Mouse (Mus musculus) heart, postnatal 0 days (tissue): Measurements from ENCODE around the gene Prox1. TPM values are rescaled to one million over a fixed set of nuclear protein-coding genes. Genes with fewer than 3 reads are reported as not detected.
A peak's percentile ranks its signal among the peaks of the same experiment; 100 is the strongest.

Experiments
- ATAC-seq: fragments of 200-750 bp; cut with Nextera tagmentation; 2 replicates; pipeline ENCODE4 v1.8.0; 2017; ENCODE audit warnings: low read depth, moderate number of reproducible peaks, moderate library complexity; ENCODE audit not compliant: insufficient read depth
- DNase-seq: peaks from one replicate; pipeline ENCODE4 v3.0.0-alpha.2; 2016; ENCODE audit warnings: low spot score
- H3K27ac ChIP-seq: fragments of 300-500 bp; sonication (generic); 2 replicates; pipeline ENCODE4 v1.5.1; 2014; ENCODE audit warnings: low read depth, mild to moderate bottlenecking
- H3K27me3 ChIP-seq: fragments of 300-500 bp; sonication (generic); 2 replicates; pipeline ENCODE4 v1.6.1; 2014; ENCODE audit warnings: low read length, mixed read lengths; ENCODE audit not compliant: control insufficient read depth, insufficient read depth
- H3K36me3 ChIP-seq: fragments of 300-500 bp; sonication (generic); replicated peaks from 2 replicates; pipeline ENCODE4 v1.6.1; 2014; ENCODE audit warnings: low read length, mixed read lengths; ENCODE audit not compliant: control insufficient read depth, insufficient read depth
- H3K4me1 ChIP-seq: fragments of 300-500 bp; sonication (generic); 2 replicates; pipeline ENCODE4 v1.6.1; 2014; ENCODE audit warnings: antibody characterized with exemption; ENCODE audit not compliant: control insufficient read depth, insufficient read depth
- H3K4me2 ChIP-seq: fragments of 300-500 bp; sonication (generic); 2 replicates; pipeline ENCODE4 v1.6.1; 2014; ENCODE audit warnings: low read depth, mild to moderate bottlenecking, low read length, moderate library complexity
- H3K4me3 ChIP-seq: fragments of 300-500 bp; sonication (generic); 2 replicates; pipeline ENCODE4 v1.5.1; 2014; ENCODE audit warnings: low read depth, low read length
- H3K9ac ChIP-seq: fragments of 300-500 bp; sonication (generic); replicated peaks from 2 replicates; pipeline ENCODE4 v1.6.1; 2014; ENCODE audit warnings: low read depth, low read length, mixed read lengths
- H3K9me3 ChIP-seq: fragments of 300-500 bp; sonication (generic); replicated peaks from 2 replicates; pipeline ENCODE4 v1.6.1; 2016; ENCODE audit warnings: low read length; ENCODE audit not compliant: control insufficient read depth
- CTCF ChIP-seq: IDR thresholded peaks from 2 replicates; pipeline ENCODE4 v1.5.1; 2016; ENCODE audit warnings: antibody characterized with exemption, control low read depth, low read depth
- EP300 ChIP-seq: IDR thresholded peaks from 2 replicates; pipeline ENCODE4 v1.6.1; 2016; ENCODE audit warnings: antibody characterized with exemption, low read depth
- WGBS: fragments of 180-500 bp; shearing (Covaris S2); extraction: QIAGEN DNeasy Blood & Tissue Kit; methylation state at CpG from one replicate; pipeline ENCODE4 v1.1.7; 2014; 5-methylcytosine and 5-hydroxymethylcytosine counted together
- polyA plus RNA-seq: library from polyadenylated mRNA; unstranded; fragments of >200 nt; fragmentation: Nextera tagmentation; extraction: Ambion mirVana; gene quantifications from 2 replicates; pipeline ENCODE4 v1.2.1, GENCODE M21; 2015
- total RNA-seq: library from RNA; depleted of rRNA; stranded (reverse); fragments of >200 nt; gene quantifications from 2 replicates; pipeline ENCODE4 v1.2.3, GENCODE M21; 2014; ENCODE audit warnings: low replicate concordance

The Prox1 gene
- total and polyA plus RNA-seq, 2 experiments from 2014 or later, result 17.3 to 23.1 TPM

DNA sequence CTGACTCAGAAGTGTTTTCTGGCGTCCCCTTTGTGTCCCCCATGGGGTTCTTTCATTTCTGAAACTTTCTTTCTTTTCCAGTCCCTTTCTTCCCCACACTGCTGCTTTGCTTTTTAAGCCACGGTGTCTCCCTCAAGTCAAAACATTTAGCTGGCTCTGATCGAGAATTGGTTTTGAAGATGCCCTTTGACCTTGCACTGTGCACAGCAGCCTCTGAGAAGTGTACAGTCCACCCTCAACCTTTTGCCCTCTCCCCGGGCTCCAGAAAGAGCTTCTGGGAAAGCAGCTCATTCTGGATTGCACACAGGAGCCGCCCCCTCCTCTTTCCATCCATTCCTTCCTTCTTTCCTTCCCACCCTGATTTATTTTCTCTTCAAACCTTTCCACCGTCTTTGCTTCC is 10.3 kb upstream of the Prox1 start:
- DNase-seq (no peak), ATAC-seq (no peak)
- no peaks in the 10 kb centered on the region for H3K4me1 ChIP-seq
- peaks cover 4% of the 10 kb centered on the region; the same call in 1 of the 2 replicates for H3K27me3 ChIP-seq
- H3K4me2 ChIP-seq, result no peak overlapping the region
- WGBS, result 62% methylated on average over 6 of the region's 6 CpGs
- no peak overlapping the region for H3K4me3 ChIP-seq
- no peak overlapping the region for H3K9ac ChIP-seq
- no peak overlapping the region for H3K27ac ChIP-seq
- TF ChIP-seq CTCF, result no peak
- TF ChIP-seq EP300, result no peak
- H3K36me3 ChIP-seq, result no peaks in the 10 kb centered on the region
- no peaks in the 10 kb centered on the region for H3K9me3 ChIP-seq

- Histone ChIP-seq H3K9me3 (no peaks in the 10 kb centered on the region), H3K36me3 (no peaks in the 10 kb centered on the region), H3K9ac (no peak overlapping the region), H3K4me1 (no peaks in the 10 kb centered on the region), H3K4me3 (no peak overlapping the region), H3K27ac (no peak overlapping the region), H3K4me2 (no peak overlapping the region), H3K27me3 (peaks cover 9% of the 10 kb centered on the region; the same call in 1 of the 2 replicates)
- DNase-seq (no peak), ATAC-seq (no peak)
- WGBS, result 36% methylated on average over 2 of the region's 3 CpGs
- TF ChIP-seq CTCF (no peak), EP300 (no peak)
Measured at GRCm38 (mm10) chr1:190176961-190177360, 6.4 kb upstream of the Prox1 start.

GRCm38 (mm10) chr1:190174671-190175661 is 4.5 kb upstream of the Prox1 start:
- Histone ChIP-seq H3K9ac (peak overlapping the region; percentile 43), H3K4me3 (peak overlapping the region; percentile 45), H3K27me3 (peaks cover 11% of the 10 kb centered on the region; the same call in 1 of the 2 replicates), H3K4me2 (peak overlapping the region; percentile 93), H3K36me3 (no peaks in the 10 kb centered on the region), H3K4me1 (no peaks in the 10 kb centered on the region), H3K9me3 (no peaks in the 10 kb centered on the region), H3K27ac (peak overlapping the region; percentile 71)
- 2% methylated on average over 65 of the region's 65 CpGs for WGBS
- no peak for DNase-seq
- TF ChIP-seq CTCF, result no peak
- no peak for TF ChIP-seq EP300
- ATAC-seq, result peak; percentile 15; the same call in 1 of the 2 replicates

DNA sequence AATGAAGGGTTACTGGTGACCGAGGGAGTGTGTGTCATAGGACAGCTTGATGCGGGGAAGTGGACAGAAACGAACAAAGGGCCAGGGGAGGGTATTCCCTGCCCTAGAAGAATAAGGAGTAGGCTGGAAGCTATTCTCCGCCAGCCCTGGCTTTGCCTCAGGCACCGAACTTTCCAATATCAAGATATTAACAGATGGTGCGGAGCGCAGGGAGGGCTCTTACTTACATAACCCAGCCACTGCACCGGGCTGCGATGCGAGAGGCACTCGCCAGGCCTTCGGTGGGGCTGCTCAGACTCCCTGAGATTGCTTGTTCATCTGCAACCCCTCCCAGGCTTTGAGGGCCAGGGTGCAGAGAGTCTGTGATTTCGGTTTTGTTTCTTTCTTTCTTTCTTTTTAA is 3.7 kb upstream of the Prox1 start:
- 8% methylated on average over 13 of the region's 13 CpGs for WGBS
- Histone ChIP-seq H3K4me3 (peak overlapping the region; percentile 45), H3K4me1 (no peaks in the 10 kb centered on the region), H3K27ac (peak overlapping the region; percentile 71), H3K9me3 (no peaks in the 10 kb centered on the region), H3K27me3 (peaks cover 11% of the 10 kb centered on the region; the same call in 1 of the 2 replicates), H3K4me2 (peak overlapping the region; percentile 93), H3K9ac (0 out of 2 replicates have a peak overlapping the region, but pooled peaks have one; percentile 19), H3K36me3 (no peaks in the 10 kb centered on the region)
- DNase-seq, result no peak
- no peak for ATAC-seq
- TF ChIP-seq EP300, result no peak
- no peak for TF ChIP-seq CTCF

DNA sequence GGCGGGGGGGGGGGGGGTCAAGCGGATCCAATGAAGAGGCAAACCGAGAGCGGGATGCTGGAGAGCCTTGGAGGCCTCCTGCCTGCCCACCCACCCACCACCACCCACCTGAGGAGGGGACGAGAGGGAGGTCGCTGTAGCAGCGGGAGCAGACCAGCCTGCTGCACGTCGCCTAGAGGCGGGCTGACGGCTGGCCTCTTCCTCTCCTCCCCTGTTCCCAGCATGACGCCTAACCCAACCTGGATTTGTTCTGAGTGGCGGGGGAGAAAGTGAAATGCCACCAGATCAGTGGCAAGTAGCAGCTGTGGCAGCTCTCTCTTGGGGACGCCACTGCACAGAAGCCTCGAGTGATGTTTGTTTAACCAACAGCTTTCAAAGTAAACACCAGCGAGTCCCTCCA is 3.1 kb upstream of the Prox1 start:
- Histone ChIP-seq H3K4me3 (peak overlapping the region; percentile 88), H3K4me2 (peak overlapping the region; percentile 93), H3K36me3 (no peaks in the 10 kb centered on the region), H3K9ac (no peak overlapping the region), H3K4me1 (no peaks in the 10 kb centered on the region), H3K27me3 (peaks cover 11% of the 10 kb centered on the region; the same call in 1 of the 2 replicates), H3K9me3 (no peaks in the 10 kb centered on the region), H3K27ac (no peak overlapping the region)
- TF ChIP-seq EP300 (no peak), CTCF (no peak)
- WGBS, result 11% methylated on average over 13 of the region's 16 CpGs
- DNase-seq, result no peak
- no peak for ATAC-seq
